Mouse (Mus musculus): ENCODE measurements at regions not wholly inside any gene's neighbourhood (a gene's known extent, or its start where the extent isn't known, plus 50 kb on each side); places are given as distances from the start of the nearest gene placed in this dataset.

GRCm38 (mm10) chr15:56764019-56764418 lies 713.4 kb downstream of the Slc22a22 start:
- H3K9ac ChIP-seq (replicated peaks): no peak overlapping the region
- H3K9me3 ChIP-seq (replicated peaks): no peaks in the 10 kb centered on the region
- H3K4me2 ChIP-seq: no peak overlapping the region
- no peak overlapping the region for H3K27ac ChIP-seq (replicated peaks)
- H3K4me3 ChIP-seq (replicated peaks): no peak overlapping the region
- WGBS: 82% methylated on average over 5 of the region's 5 CpGs
- ATAC-seq (ENCODE audit: low FRiP score): no peak
- H3K4me1 ChIP-seq: peaks cover 6% of the 10 kb centered on the region
- no peaks in the 10 kb centered on the region for H3K36me3 ChIP-seq
- H3K27me3 ChIP-seq (replicated peaks): no peaks in the 10 kb centered on the region

- 0 out of 2 replicates have a peak, but pooled peaks cover 2% of the 10 kb centered on the region for H3K4me1 ChIP-seq
- H3K27ac ChIP-seq (replicated peaks): no peak overlapping the region
- H3K9ac ChIP-seq (replicated peaks): no peak overlapping the region
- ATAC-seq (ENCODE audit: low FRiP score): peak; percentile 55; the same call in 1 of the 2 replicates
- 40% methylated on average over 1 of the region's 1 CpGs for WGBS
- H3K4me2 ChIP-seq: no peak overlapping the region
- no peaks in the 10 kb centered on the region for H3K9me3 ChIP-seq (replicated peaks)
- no peak overlapping the region for H3K4me3 ChIP-seq (replicated peaks)
- no peaks in the 10 kb centered on the region for H3K36me3 ChIP-seq
- H3K27me3 ChIP-seq (replicated peaks): no peaks in the 10 kb centered on the region
Observed at GRCm38 (mm10) chr15:56746698-56747097, 730.7 kb downstream of the Slc22a22 start.

- Histone ChIP-seq H3K9me3 (replicated peaks) (no peaks in the 10 kb centered on the region), H3K4me1 (0 out of 2 replicates have a peak, but pooled peaks cover 2% of the 10 kb centered on the region), H3K4me2 (no peak overlapping the region), H3K27ac (replicated peaks) (no peak overlapping the region), H3K4me3 (replicated peaks) (no peak overlapping the region), H3K9ac (replicated peaks) (no peak overlapping the region), H3K27me3 (replicated peaks) (no peaks in the 10 kb centered on the region), H3K36me3 (no peaks in the 10 kb centered on the region)
- no peak for ATAC-seq (ENCODE audit: low FRiP score)
- 35% methylated on average over 4 of the region's 4 CpGs for WGBS
Observed at GRCm38 (mm10) chr15:56744915-56745314, 732.5 kb downstream of the Slc22a22 start.

Data from neural tube, embryonic 15.5 days (tissue).